16 mouse cellular contexts compared by ENCODE assay signal in the genomic region with DNA sequence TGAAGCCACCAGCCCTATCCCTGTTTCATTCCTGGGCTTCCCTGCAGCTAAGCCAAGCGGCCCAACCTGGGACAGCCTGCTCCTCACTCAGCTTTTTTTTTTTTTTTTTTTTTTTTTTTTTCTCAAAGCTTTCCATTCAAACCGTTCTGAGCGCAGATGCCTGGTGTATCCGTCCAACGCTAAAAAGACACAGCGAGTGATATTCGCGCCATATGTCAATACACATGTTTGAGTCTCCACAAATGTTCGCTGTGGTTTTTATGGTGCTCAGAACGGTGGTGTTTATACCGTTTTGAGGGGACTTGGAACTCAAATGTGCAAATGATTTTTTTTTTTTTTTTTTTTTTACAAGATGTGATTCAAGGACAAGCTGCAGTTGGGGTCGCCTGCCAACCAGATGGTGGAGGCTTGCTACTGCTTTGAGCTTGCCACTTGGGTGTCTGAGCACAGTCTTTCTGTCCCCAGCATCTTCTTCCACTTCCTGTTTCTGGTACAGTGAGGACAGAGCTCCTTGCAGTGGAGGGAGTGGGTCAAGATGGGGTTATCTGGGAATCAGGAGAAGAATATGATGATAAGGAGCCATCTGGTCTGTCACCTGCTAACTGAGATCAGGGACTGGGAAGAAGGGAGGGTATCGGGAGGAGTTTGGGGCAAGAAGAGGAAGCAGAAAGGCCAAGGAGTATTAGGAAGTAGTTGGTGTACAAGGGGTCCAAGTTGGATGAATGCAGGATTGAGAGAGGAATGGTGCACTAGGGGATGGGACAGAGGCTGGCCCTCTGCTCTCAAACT. TPM values are rescaled to one million over a fixed set of nuclear protein-coding genes. Genes with fewer than 3 reads are reported as not detected.
A peak's percentile ranks its signal among the peaks of the same experiment; 100 is the strongest.
DNase-seq lines count a peak whose midpoint lies in the region; ATAC-seq and TF ChIP-seq lines count a peak whose summit lies in the region.
"Had no signal": no experiment of that assay in that cellular context is flagged by ENCODE, and none has a peak within 500 bp of the region (broad histone marks: within the 10 kb centered on the region; RNA-seq: fewer than 3 reads in every experiment).

No protein-coding gene starts in this region.

- peak; percentile 8 for DNase-seq in cerebellum, adult 11 months
- no peak for DNase-seq in ES-E14 (ENCODE audit: low read depth, low spot score)
- DNase-seq in layer of hippocampus, adult 11-12 months (ENCODE audit: low spot score): peak; percentile 65
- DNase-seq in gastrocnemius, adult 8-10 months (ENCODE audit: low spot score in 2 of 2): no peak
- DNase-seq in gastrocnemius, postnatal 14 days: no peak
- no peak for DNase-seq in kidney, adult 9 months
- DNase-seq: adrenal gland, postnatal 14 days; heart, adult 11 months; kidney, postnatal 25 days; liver, embryonic 13.5 days had no signal

- H3K36me3 ChIP-seq in ES-E14 (ENCODE audit: control insufficient read depth, insufficient read depth, low read length, poor library complexity, severe bottlenecking): no peaks in the 10 kb centered on the region
- H3K36me3 ChIP-seq: embryonic facial prominence, embryonic 15.5 days; liver, embryonic 13.5 days; neural tube, embryonic 13.5 days had no signal

- no peak overlapping the region for H3K9ac ChIP-seq in ES-E14 (ENCODE audit: insufficient read depth, low read depth, low read length, poor library complexity, severe bottlenecking)
- H3K9ac ChIP-seq: embryonic facial prominence, embryonic 15.5 days; liver, embryonic 13.5 days; neural tube, embryonic 13.5 days had no signal

- in situ Hi-C loops in ES-E14 (cut with MboI; ENCODE audit: low sequenced_read_pairs in 2 of 2, unreplicated experiment in 2 of 2): no loop called here

- no peak overlapping the region for H3K27ac ChIP-seq in ES-E14 (ENCODE audit: insufficient read depth, low read depth, low read length, poor library complexity, severe bottlenecking)
- H3K27ac ChIP-seq: embryonic facial prominence, embryonic 15.5 days; liver, embryonic 13.5 days; neural tube, embryonic 13.5 days had no signal

- intact Hi-C loops in gastrocnemius, postnatal 14 days (cut with DNase I; ENCODE audit: low total_unique reads): no loop called here

- no peak for ATAC-seq in cerebellum, adult (ENCODE audit: insufficient number of reproducible peaks, low FRiP score, low TSS enrichment)
- ATAC-seq in megakaryocyte, adult 5-6 weeks (ENCODE audit: poor library complexity, severe bottlenecking): 0 out of 2 replicates have a peak, but pooled peaks have one; percentile 57
- ATAC-seq: hindbrain, embryonic 16.5 days had no signal

- H3K4me3 ChIP-seq in ES-E14 (ENCODE audit: insufficient read depth in 1 of 2, low read depth in 1 of 2, low read length in 2 of 2, poor library complexity in 1 of 2, severe bottlenecking in 1 of 2): no peak overlapping the region
- H3K4me3 ChIP-seq: embryonic facial prominence, embryonic 15.5 days; liver, embryonic 13.5 days; megakaryocyte, embryonic 14.5 days; neural tube, embryonic 13.5 days had no signal

- peaks cover 2 to 4% of the 10 kb centered on the region in 2 experiments; a peak in 1 of 4 replicates for H3K4me1 ChIP-seq in ES-E14 (ENCODE audit: control insufficient read depth in 2 of 2, insufficient read depth in 2 of 2, low read length in 2 of 2, poor library complexity in 1 of 2)
- H3K4me1 ChIP-seq: embryonic facial prominence, embryonic 15.5 days; neural tube, embryonic 13.5 days had no signal

- H3K9me3 ChIP-seq in ES-E14 (ENCODE audit: control insufficient read depth, insufficient read depth, low read depth, low read length): no peaks in the 10 kb centered on the region
- H3K9me3 ChIP-seq: embryonic facial prominence, embryonic 15.5 days; liver, embryonic 13.5 days; megakaryocyte, embryonic 14.5 days; neural tube, embryonic 13.5 days had no signal

TF ChIP-seq in ES-E14, 5 proteins besides CTCF, POLR2A, EP300 and RAD21:
- no peak for TF ChIP-seq HCFC1 (IDR thresholded peaks at IDR 0.05; ENCODE audit: borderline replicate concordance, insufficient read depth, low read length)
- no peak for TF ChIP-seq ZC3H11A (IDR thresholded peaks at IDR 0.05; ENCODE audit: borderline replicate concordance, low read depth, low read length)
- TF ChIP-seq MAFK (IDR thresholded peaks at IDR 0.05; ENCODE audit: insufficient read depth, low read depth, low read length): no peak
- TF ChIP-seq ZNF384 (IDR thresholded peaks at IDR 0.05; ENCODE audit: low read depth, low read length): peak; percentile 74
TF ChIP-seq in ES-E14: peak in this region for 1.

RNA-seq across cellular contexts. Expression of a gene that starts 36.1 kb away (rescaled TPM):
- total RNA-seq in ES-E14 (2012; rRNA removed): 22.6 and 23.6 TPM in 2 replicates
- 74.0 and 88.0 TPM in 2 replicates for total RNA-seq in megakaryocyte, adult 5-6 weeks (2015)
- 77.4 and 95.4 TPM in 2 replicates for total RNA-seq in megakaryocyte, adult 5-6 weeks (2017)
- total RNA-seq in gastrocnemius, adult 8-10 months (2022): 10 to 100 TPM; 79.2 to 99.7 (median 92.2) TPM
- 10 to 100 TPM; 66.0 to 68.2 TPM for total RNA-seq in gastrocnemius, postnatal 14 days (2021)

Comparison
In these comparisons a context has a peak if more than half of its experiments do, and no peak if none do; other contexts are left out.
1. DNase-seq: peak in cerebellum, adult 11 months (single experiment) and layer of hippocampus, adult 11-12 months (single experiment); none in ES-E14 (single experiment), gastrocnemius, adult 8-10 months (0 of 2), gastrocnemius, postnatal 14 days (single experiment) and kidney, adult 9 months (single experiment).